Mouse (Mus musculus) heart, postnatal 0 days (tissue): ENCODE data around the gene Ano3.
A peak's percentile ranks its signal among the peaks of the same experiment; 100 is the strongest.

Experiments used
- CTCF ChIP-seq: IDR thresholded peaks from 2 replicates; pipeline ENCODE4 v1.5.1; 2016; ENCODE audit warnings: antibody characterized with exemption, control low read depth, low read depth
- EP300 ChIP-seq: IDR thresholded peaks from 2 replicates; pipeline ENCODE4 v1.6.1; 2016; ENCODE audit warnings: antibody characterized with exemption, low read depth

GRCm38 (mm10) chr2:110989539-110989938 lies 38.8 kb upstream of the Ano3 start:
- peak; percentile 29; the same call in 1 of the 2 replicates for TF ChIP-seq CTCF
- no peak for TF ChIP-seq EP300
